Mouse (Mus musculus): ENCODE data around the gene Gm960.

GRCm38 (mm10) chr19:4587426-4587825 is 111.0 kb downstream of the Gm960 start:
- TF ChIP-seq CTCF (IDR thresholded peaks at IDR 0.05; ENCODE audit: low read depth): no peak
- no peak for TF ChIP-seq EP300 (IDR thresholded peaks at IDR 0.05; ENCODE audit: low read depth)
